12 mouse cellular contexts compared by ENCODE assay signal in genomic region chr12:108503582-108503981, GRCm38 (mm10). TPM values are rescaled to one million over a fixed set of nuclear protein-coding genes. Genes with fewer than 3 reads are reported as not detected.
DNase-seq lines count a peak whose midpoint lies in the region; ATAC-seq lines count a peak whose summit lies in the region.
"Had no signal": no experiment of that assay in that cellular context is flagged by ENCODE, and none has a peak within 500 bp of the region (broad histone marks: within the 10 kb centered on the region; RNA-seq: fewer than 3 reads in every experiment).

No protein-coding gene starts in this region.

- H3K9me3 ChIP-seq in lung, embryonic 16.5 days (ENCODE audit: control insufficient read depth, low read length): no peaks in the 10 kb centered on the region
- H3K9me3 ChIP-seq in intestine, embryonic 16.5 days (ENCODE audit: control insufficient read depth, low read length): no peaks in the 10 kb centered on the region
- H3K9me3 ChIP-seq: forebrain, embryonic 15.5 days; hindbrain, embryonic 10.5 days had no signal

- peak; percentile 94 for DNase-seq in heart, adult 11 months
- DNase-seq in heart, postnatal 36 days: no peak
- no peak for DNase-seq in lung, postnatal 10 days
- no peak for DNase-seq in frontal cortex, postnatal 36 days (ENCODE audit: low spot score in 2 of 2)
- no peak for DNase-seq in thymus, postnatal 25 days
- DNase-seq: right cerebral cortex, postnatal 25 days; thymus, adult 18-20 months had no signal

- 43% methylated on average over 16 of the region's 16 CpGs for WGBS in lung, embryonic 16.5 days
- WGBS in intestine, embryonic 16.5 days: 43% methylated on average over 16 of the region's 16 CpGs

- no peaks in the 10 kb centered on the region for H3K27me3 ChIP-seq in lung, embryonic 16.5 days (ENCODE audit: control insufficient read depth, insufficient read depth, low read depth, low read length)
- H3K27me3 ChIP-seq in intestine, embryonic 16.5 days (replicated peaks; ENCODE audit: control insufficient read depth, insufficient read depth, low read length): no peaks in the 10 kb centered on the region
- H3K27me3 ChIP-seq: forebrain, embryonic 15.5 days had no signal

- no peak overlapping the region for H3K9ac ChIP-seq in lung, embryonic 16.5 days (ENCODE audit: low read length)
- H3K9ac ChIP-seq in intestine, embryonic 16.5 days (ENCODE audit: low read depth, low read length): no peak overlapping the region
- H3K9ac ChIP-seq: forebrain, embryonic 15.5 days had no signal

- peak; percentile 34; the same call in 1 of the 2 replicates for ATAC-seq in lung, embryonic 16.5 days (ENCODE audit: low read depth)
- 0 out of 2 replicates have a peak, but pooled peaks have one; percentile 44 for ATAC-seq in intestine, embryonic 16.5 days
- peak; percentile 79 for ATAC-seq in megakaryocyte-erythroid progenitor cell, adult 5-6 weeks (replicated peaks; ENCODE audit: low FRiP score, low TSS enrichment, poor library complexity, severe bottlenecking)
- ATAC-seq: forebrain, embryonic 15.5 days had no signal

- intact Hi-C loops in heart, postnatal 36 days (cut with DNase I): no loop called here

- peaks cover 5% of the 10 kb centered on the region for H3K36me3 ChIP-seq in lung, embryonic 16.5 days (ENCODE audit: control insufficient read depth, insufficient read depth, low read length)
- H3K36me3 ChIP-seq in intestine, embryonic 16.5 days (ENCODE audit: control insufficient read depth, insufficient read depth, low read length): no peaks in the 10 kb centered on the region

- H3K4me2 ChIP-seq in lung, embryonic 16.5 days (ENCODE audit: low read depth, low read length): peak overlapping the region; percentile 9; the same call in 1 of the 2 replicates
- peak overlapping the region; percentile 30 for H3K4me2 ChIP-seq in intestine, embryonic 16.5 days (ENCODE audit: low read depth, low read length)
- H3K4me2 ChIP-seq: forebrain, embryonic 15.5 days had no signal

- H3K4me1 ChIP-seq in lung, embryonic 16.5 days (replicated peaks; ENCODE audit: control insufficient read depth, insufficient read depth, low read length): no peaks in the 10 kb centered on the region
- H3K4me1 ChIP-seq in intestine, embryonic 16.5 days (ENCODE audit: control insufficient read depth, insufficient read depth, low read length): peaks cover 3% of the 10 kb centered on the region; the same call in 1 of the 2 replicates
- H3K4me1 ChIP-seq: forebrain, embryonic 15.5 days had no signal

- no peak overlapping the region for H3K27ac ChIP-seq in lung, embryonic 16.5 days (ENCODE audit: low read length)
- no peak overlapping the region for H3K27ac ChIP-seq in intestine, embryonic 16.5 days (ENCODE audit: low read length)
- H3K27ac ChIP-seq: forebrain, embryonic 15.5 days; hindbrain, embryonic 10.5 days had no signal

- no peak overlapping the region for H3K4me3 ChIP-seq in lung, embryonic 16.5 days (ENCODE audit: low read length)
- H3K4me3 ChIP-seq in intestine, embryonic 16.5 days (ENCODE audit: low read length): peak overlapping the region; percentile 12; the same call in 1 of the 2 replicates
- H3K4me3 ChIP-seq: forebrain, embryonic 15.5 days; hindbrain, embryonic 10.5 days had no signal

RNA-seq across cellular contexts. Expression of gene Evl, which starts 50.9 kb away (rescaled TPM):
- 10 to 100 TPM; 46.8 to 48.7 TPM for total RNA-seq in heart, postnatal 36 days (2021)
- 41.6 and 44.6 TPM in 2 replicates for polyA plus RNA-seq in lung, embryonic 16.5 days (2015; fragmentation: Nextera tagmentation; extraction: Ambion mirVana)
- polyA plus RNA-seq in intestine, embryonic 16.5 days (2015; fragmentation: Nextera tagmentation; extraction: Ambion mirVana): 21.5 and 23.7 TPM in 2 replicates
- total RNA-seq in megakaryocyte-erythroid progenitor cell, adult 5-6 weeks (2014; fragmentation: Nextera tagmentation): 5.5 and 11.1 TPM in 2 replicates
- total RNA-seq in megakaryocyte-erythroid progenitor cell, adult 5-6 weeks (2017): 1.4 and 26.8 TPM in 2 replicates
